Mouse (Mus musculus) small intestine, adult 2 months (tissue): Measurements from ENCODE around the gene Cbln1. TPM values are rescaled to one million over a fixed set of nuclear protein-coding genes. Genes with fewer than 3 reads are reported as not detected.

Experiments used
- H3K27ac ChIP-seq: fragments of 200-500 bp; 2 replicates; pipeline ENCODE4 v1.5.1; 2012; ENCODE audit warnings: low read depth, low read length, control low read depth, inconsistent platforms; ENCODE audit not compliant: insufficient read depth
- H3K27me3 ChIP-seq: fragments of 200-500 bp; 2 replicates; pipeline ENCODE4 v1.6.1; 2012; ENCODE audit warnings: mild to moderate bottlenecking, moderate library complexity, low read length, inconsistent platforms; ENCODE audit not compliant: control insufficient read depth, insufficient read depth
- H3K36me3 ChIP-seq: fragments of 200-500 bp; 2 replicates; pipeline ENCODE4 v1.6.1; 2012; ENCODE audit warnings: mild to moderate bottlenecking, low read length, control low read depth, inconsistent platforms; ENCODE audit not compliant: control insufficient read depth, insufficient read depth
- H3K4me1 ChIP-seq: fragments of 200-500 bp; 2 replicates; pipeline ENCODE4 v1.6.1; 2012; ENCODE audit warnings: low read length, inconsistent platforms, mixed read lengths; ENCODE audit not compliant: control insufficient read depth, insufficient read depth, insufficient read length
- H3K4me3 ChIP-seq: fragments of 200-500 bp; 2 replicates; pipeline ENCODE4 v1.5.1; 2012; ENCODE audit warnings: low read depth, mild to moderate bottlenecking, control low read depth, inconsistent platforms, low read length, moderate library complexity
- CTCF ChIP-seq: fragments of 200-500 bp; IDR thresholded peaks from 2 replicates; pipeline ENCODE4 v1.5.1; 2012; ENCODE audit warnings: low read depth, mild to moderate bottlenecking, control low read depth, inconsistent platforms, low read length, moderate library complexity, mixed read lengths; ENCODE audit not compliant: insufficient replicate concordance, insufficient read length; ENCODE audit errors: extremely low read depth
- POLR2A ChIP-seq: fragments of 200-500 bp; IDR thresholded peaks from 2 replicates; pipeline ENCODE4 v1.6.1; 2012; ENCODE audit warnings: low read depth, mild to moderate bottlenecking, control low read depth, inconsistent platforms, low read length, moderate library complexity
- WGBS: fragments of 180-500 bp; shearing (Covaris S2); methylation state at CpG from one replicate; pipeline ENCODE4 v1.1.7; 2018; 5-methylcytosine and 5-hydroxymethylcytosine counted together
- polyA plus RNA-seq: library from polyadenylated mRNA; depleted of rRNA; stranded (reverse); fragments of >200 nt; gene quantifications from 2 replicates; pipeline ENCODE4 v1.2.3, GENCODE M21; 2012

The Cbln1 gene
- polyA plus RNA-seq, 1 experiment: 0.09 TPM

DNA sequence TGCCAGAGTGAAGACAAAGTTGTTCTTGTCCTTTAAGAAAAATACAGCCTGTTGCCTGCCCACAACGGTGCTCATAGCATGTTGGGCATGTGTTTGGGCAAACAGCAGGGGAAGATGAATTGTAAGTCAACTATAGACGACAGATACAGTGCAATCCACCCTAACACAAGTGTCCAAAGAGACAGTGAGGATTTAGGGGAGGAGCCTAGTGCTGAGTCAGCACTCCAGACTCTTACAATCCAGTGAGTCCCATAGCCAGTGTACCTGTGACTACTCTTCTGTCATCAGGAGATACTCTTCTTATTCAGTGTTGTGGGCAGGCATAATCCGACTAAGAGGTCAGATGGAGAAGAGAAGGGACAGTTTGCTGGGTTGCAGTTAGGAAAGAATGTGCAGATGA lies 8.0 kb downstream of the Cbln1 start:
- Histone ChIP-seq H3K27me3 (peaks cover 15% of the 10 kb centered on the region), H3K27ac (no peak overlapping the region), H3K36me3 (no peaks in the 10 kb centered on the region), H3K4me1 (no peaks in the 10 kb centered on the region), H3K4me3 (no peak overlapping the region)
- 63% methylated on average over 3 of the region's 3 CpGs for WGBS
- TF ChIP-seq CTCF (no peak), POLR2A (no peak)

DNA sequence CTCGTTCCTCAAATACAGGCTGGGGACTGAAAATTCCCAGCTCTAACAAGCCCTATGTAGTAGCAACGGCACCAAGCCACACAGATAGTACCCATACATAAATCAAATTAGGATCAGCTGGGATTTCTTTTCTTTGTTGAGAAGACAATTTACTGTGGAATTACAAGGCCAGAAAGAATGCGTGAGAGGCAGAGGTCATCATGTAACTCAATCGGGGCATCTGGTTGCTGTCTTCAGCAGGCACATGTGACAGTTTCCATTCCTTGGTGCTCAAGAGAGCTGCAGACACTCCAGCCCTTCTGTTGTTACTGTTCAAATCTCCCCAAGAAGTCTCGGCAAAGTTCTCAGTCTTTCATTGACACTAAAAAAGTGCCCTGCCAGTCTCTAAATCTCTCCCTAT lies 10.6 kb downstream of the Cbln1 start:
- TF ChIP-seq CTCF: no peak
- TF ChIP-seq POLR2A: no peak
- no peak overlapping the region for H3K27ac ChIP-seq
- WGBS: 56% methylated on average over 5 of the region's 5 CpGs
- H3K36me3 ChIP-seq: no peaks in the 10 kb centered on the region
- no peaks in the 10 kb centered on the region for H3K4me1 ChIP-seq
- H3K4me3 ChIP-seq: no peak overlapping the region
- no peaks in the 10 kb centered on the region for H3K27me3 ChIP-seq

DNA sequence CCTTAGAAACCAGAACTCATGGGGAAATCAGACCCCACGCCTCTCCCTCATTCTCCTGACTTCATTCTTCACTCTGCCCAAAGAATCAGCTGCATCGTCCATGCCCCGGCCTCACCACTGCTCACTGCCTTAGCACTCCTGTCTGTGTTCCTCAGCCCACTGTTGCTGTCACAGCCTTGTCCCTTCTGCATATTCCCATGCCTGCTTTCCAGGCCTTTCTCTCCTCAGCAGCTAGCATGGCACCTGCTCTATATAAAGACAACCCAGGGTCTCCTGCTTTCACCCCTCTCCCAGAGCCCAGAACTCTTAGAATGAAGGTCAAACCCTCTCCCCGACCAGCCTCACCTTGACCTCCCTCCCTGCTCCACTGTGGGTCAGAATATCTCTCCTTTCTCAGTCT lies 15.5 kb downstream of the Cbln1 start:
- Histone ChIP-seq H3K27ac (no peak overlapping the region), H3K4me3 (no peak overlapping the region), H3K36me3 (no peaks in the 10 kb centered on the region), H3K27me3 (no peaks in the 10 kb centered on the region), H3K4me1 (no peaks in the 10 kb centered on the region)
- TF ChIP-seq POLR2A (no peak), CTCF (no peak)
- WGBS: 78% methylated on average over 4 of the region's 4 CpGs

DNA sequence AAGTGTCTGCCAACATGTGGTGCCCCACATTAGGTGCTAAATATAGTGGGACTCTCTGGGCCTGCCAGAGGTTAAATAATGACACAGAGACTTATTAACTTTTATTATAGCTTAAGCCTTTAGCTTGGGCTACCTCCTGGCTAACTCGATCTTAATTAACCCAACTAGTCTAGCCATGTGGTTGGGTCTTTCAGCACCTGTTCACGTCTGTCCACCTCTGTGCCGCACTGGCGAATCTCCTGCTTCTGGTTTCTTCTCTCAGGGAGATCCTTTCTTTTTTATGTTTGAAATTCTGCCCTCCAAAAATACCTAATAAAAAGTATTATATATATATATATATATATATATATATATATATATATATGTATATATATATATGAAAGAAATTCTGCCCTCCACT lies 19.6 kb downstream of the Cbln1 start:
- no peaks in the 10 kb centered on the region for H3K36me3 ChIP-seq
- 76% methylated on average over 4 of the region's 4 CpGs for WGBS
- no peak overlapping the region for H3K4me3 ChIP-seq
- TF ChIP-seq POLR2A: no peak
- no peak for TF ChIP-seq CTCF
- no peaks in the 10 kb centered on the region for H3K27me3 ChIP-seq
- H3K4me1 ChIP-seq: no peaks in the 10 kb centered on the region
- no peak overlapping the region for H3K27ac ChIP-seq

DNA sequence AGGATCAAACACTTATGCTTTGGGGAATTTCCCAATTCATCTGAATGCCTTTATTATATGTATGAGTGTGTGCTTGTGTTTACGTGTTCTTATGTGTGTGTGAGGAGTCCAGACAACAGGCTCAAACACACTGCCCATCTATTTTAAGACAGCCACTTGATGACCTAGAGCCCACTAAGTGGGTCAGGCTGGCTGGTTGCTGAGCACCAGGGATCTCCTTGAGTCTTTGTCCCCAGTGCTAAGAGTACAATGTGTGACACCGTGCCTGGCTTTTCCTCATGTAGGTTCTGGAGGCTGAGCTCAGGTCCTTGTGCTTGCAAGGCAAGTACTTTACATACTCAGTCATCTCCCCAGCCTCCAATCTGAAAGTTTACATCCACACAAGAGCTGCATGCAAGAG lies 20.7 kb downstream of the Cbln1 start:
- 84% methylated on average over 2 of the region's 2 CpGs for WGBS
- no peaks in the 10 kb centered on the region for H3K36me3 ChIP-seq
- TF ChIP-seq POLR2A (no peak), CTCF (no peak)
- no peaks in the 10 kb centered on the region for H3K4me1 ChIP-seq
- no peaks in the 10 kb centered on the region for H3K27me3 ChIP-seq
- H3K4me3 ChIP-seq: no peak overlapping the region
- H3K27ac ChIP-seq: no peak overlapping the region

DNA sequence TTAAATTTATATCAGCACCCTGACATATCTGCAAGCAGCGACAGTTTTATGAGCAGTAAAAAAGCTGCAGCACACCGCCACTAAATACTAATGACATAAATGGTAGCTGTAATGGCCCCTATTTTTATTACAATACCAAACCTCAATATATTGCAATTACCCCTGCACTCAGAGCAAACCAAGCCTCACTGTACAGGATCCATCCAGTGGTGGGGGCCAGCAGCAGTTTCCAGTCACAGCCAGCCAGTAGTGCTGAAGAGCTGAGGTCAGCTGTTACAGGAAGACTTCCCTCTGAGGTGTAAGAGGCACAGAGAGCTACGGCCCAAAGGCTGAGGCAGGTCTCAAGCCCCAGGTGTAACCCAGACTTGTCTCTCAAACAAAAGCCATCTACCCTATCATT lies 37.8 kb downstream of the Cbln1 start:
- Histone ChIP-seq H3K4me1 (no peaks in the 10 kb centered on the region), H3K4me3 (no peak overlapping the region), H3K27me3 (no peaks in the 10 kb centered on the region), H3K27ac (no peak overlapping the region), H3K36me3 (no peaks in the 10 kb centered on the region)
- TF ChIP-seq POLR2A (no peak), CTCF (no peak)
- 25% methylated on average over 3 of the region's 3 CpGs for WGBS

- H3K36me3 ChIP-seq: no peaks in the 10 kb centered on the region
- TF ChIP-seq POLR2A: no peak
- TF ChIP-seq CTCF: no peak
- H3K27ac ChIP-seq: no peak overlapping the region
- no peaks in the 10 kb centered on the region for H3K27me3 ChIP-seq
- H3K4me1 ChIP-seq: no peaks in the 10 kb centered on the region
- no peak overlapping the region for H3K4me3 ChIP-seq
Measured at GRCm38 (mm10) chr8:87427188-87427587, 45.2 kb downstream of the Cbln1 start.

- H3K27me3 ChIP-seq: no peaks in the 10 kb centered on the region
- H3K27ac ChIP-seq: no peak overlapping the region
- H3K4me1 ChIP-seq: no peaks in the 10 kb centered on the region
- H3K36me3 ChIP-seq: no peaks in the 10 kb centered on the region
- H3K4me3 ChIP-seq: no peak overlapping the region
- WGBS: 78% methylated on average over 5 of the region's 5 CpGs
- no peak for TF ChIP-seq CTCF
- no peak for TF ChIP-seq POLR2A
Measured at GRCm38 (mm10) chr8:87424706-87425105, 47.7 kb downstream of the Cbln1 start.
